Mouse (Mus musculus) C2C12 (cell line): ENCODE measurements around the gene Pik3r5.

Experiments
- CTCF ChIP-seq: IDR thresholded peaks from one replicate; pipeline ENCODE4 v1.5.1; 2011; ENCODE audit not compliant: control insufficient read depth, insufficient read depth, insufficient read length
- USF1 ChIP-seq: IDR thresholded peaks from one replicate; pipeline ENCODE4 v1.6.1; 2011; ENCODE audit warnings: low read depth, mild to moderate bottlenecking, control low read depth, moderate library complexity

GRCm38 (mm10) chr11:68486093-68486492 is 54.2 kb downstream of the Pik3r5 start:
- no peak for TF ChIP-seq USF1
- TF ChIP-seq CTCF: no peak
